Mouse (Mus musculus) limb, embryonic 11.5 days (tissue): ENCODE measurements around the gene Hamp. TPM values are rescaled to one million over a fixed set of nuclear protein-coding genes. Genes with fewer than 3 reads are reported as not detected.

ENCODE experiments used
- polyA plus RNA-seq: library from polyadenylated mRNA; unstranded; fragments of >200 nt; fragmentation: Nextera tagmentation; extraction: Ambion mirVana; gene quantifications from 2 replicates; pipeline ENCODE4 v1.2.1, GENCODE M21; 2014

Gene Hamp
- polyA plus RNA-seq, 1 experiment from 2014 or later, result not detected

Other genes starting within 250 kb of the Hamp start
- gene 2200002J24Rik, start 245.1 kb downstream of the Hamp start, polyA plus RNA-seq, result not detected in 2 replicates
- gene Atp4a, start 231.8 kb downstream of the Hamp start, polyA plus RNA-seq, result 0.28 and 0.41 TPM in 2 replicates
- 143 and 149 TPM in 2 replicates for gene Tmem147, start 214.5 kb downstream of the Hamp start, polyA plus RNA-seq
- 0.43 and 0.47 TPM in 2 replicates for gene Gapdhs, start 200.4 kb downstream of the Hamp start, polyA plus RNA-seq
- gene Sbsn, start 192.6 kb downstream of the Hamp start, polyA plus RNA-seq, result 0.27 and 1.3 TPM in 2 replicates
- gene Dmkn, start 180.3 kb downstream of the Hamp start, polyA plus RNA-seq, result not detected in 2 replicates
- gene Krtdap, start 156.1 kb downstream of the Hamp start, polyA plus RNA-seq, result not detected in 2 replicates
- 0.10 TPM in 1 of 2 replicates, not detected in the other for gene Ffar2, start 120.3 kb downstream of the Hamp start, polyA plus RNA-seq
- gene Ffar3, start 87.9 kb downstream of the Hamp start, polyA plus RNA-seq, result 0.09 TPM in 1 of 2 replicates, not detected in the other
- not detected in 2 replicates for gene Ffar1, start 82.5 kb downstream of the Hamp start, polyA plus RNA-seq
- 0.65 TPM in 1 of 2 replicates, not detected in the other for gene Cd22, start 63.7 kb downstream of the Hamp start, polyA plus RNA-seq
- 0.21 and 0.27 TPM in 2 replicates for gene Mag, start 29.2 kb downstream of the Hamp start, polyA plus RNA-seq
- not detected in 2 replicates for gene Hamp2, start 19.4 kb downstream of the Hamp start, polyA plus RNA-seq
- 25.5 and 29.7 TPM in 2 replicates for gene Usf2, start 12.8 kb upstream of the Hamp start, polyA plus RNA-seq
- 25.7 and 27.5 TPM in 2 replicates for gene Lsr, start 29.4 kb upstream of the Hamp start, polyA plus RNA-seq
- gene Fam187b, start 29.8 kb upstream of the Hamp start, polyA plus RNA-seq, result 0.81 and 1.2 TPM in 2 replicates
- 10.8 and 11.5 TPM in 2 replicates for gene Fxyd5, start 98.4 kb upstream of the Hamp start, polyA plus RNA-seq
- gene Fxyd7, start 107.4 kb upstream of the Hamp start, polyA plus RNA-seq, result 2.9 and 3.1 TPM in 2 replicates
- 12.5 and 13.7 TPM in 2 replicates for gene Fxyd1, start 113.2 kb upstream of the Hamp start, polyA plus RNA-seq
- 0.10 and 0.23 TPM in 2 replicates for gene Lgi4, start 115.3 kb upstream of the Hamp start, polyA plus RNA-seq
- 12.9 and 17.5 TPM in 2 replicates for gene Fxyd3, start 132.7 kb upstream of the Hamp start, polyA plus RNA-seq
- gene Hpn, start 171.3 kb upstream of the Hamp start, polyA plus RNA-seq, result 2.2 and 2.3 TPM in 2 replicates
- 0.51 and 1.0 TPM in 2 replicates for gene Scn1b, start 183.0 kb upstream of the Hamp start, polyA plus RNA-seq
- 86.9 and 87.2 TPM in 2 replicates for gene Gramd1a, start 211.9 kb upstream of the Hamp start, polyA plus RNA-seq